Mouse (Mus musculus) activated CD4-positive, CD25-positive, alpha-beta regulatory T cell (primary cell): ENCODE measurements around the gene E130208F15Rik. TPM values are rescaled to one million over a fixed set of nuclear protein-coding genes. Genes with fewer than 3 reads are reported as not detected.

ENCODE experiments used
- polyA plus RNA-seq, 2 experiments: library from polyadenylated mRNA; unstranded; fragments of 100-300 nt; shearing (Covaris generic); gene quantifications; one replicate each; pipeline ENCODE4 v1.2.1; 2017

The E130208F15Rik gene
- polyA plus RNA-seq = not detected

DNA sequence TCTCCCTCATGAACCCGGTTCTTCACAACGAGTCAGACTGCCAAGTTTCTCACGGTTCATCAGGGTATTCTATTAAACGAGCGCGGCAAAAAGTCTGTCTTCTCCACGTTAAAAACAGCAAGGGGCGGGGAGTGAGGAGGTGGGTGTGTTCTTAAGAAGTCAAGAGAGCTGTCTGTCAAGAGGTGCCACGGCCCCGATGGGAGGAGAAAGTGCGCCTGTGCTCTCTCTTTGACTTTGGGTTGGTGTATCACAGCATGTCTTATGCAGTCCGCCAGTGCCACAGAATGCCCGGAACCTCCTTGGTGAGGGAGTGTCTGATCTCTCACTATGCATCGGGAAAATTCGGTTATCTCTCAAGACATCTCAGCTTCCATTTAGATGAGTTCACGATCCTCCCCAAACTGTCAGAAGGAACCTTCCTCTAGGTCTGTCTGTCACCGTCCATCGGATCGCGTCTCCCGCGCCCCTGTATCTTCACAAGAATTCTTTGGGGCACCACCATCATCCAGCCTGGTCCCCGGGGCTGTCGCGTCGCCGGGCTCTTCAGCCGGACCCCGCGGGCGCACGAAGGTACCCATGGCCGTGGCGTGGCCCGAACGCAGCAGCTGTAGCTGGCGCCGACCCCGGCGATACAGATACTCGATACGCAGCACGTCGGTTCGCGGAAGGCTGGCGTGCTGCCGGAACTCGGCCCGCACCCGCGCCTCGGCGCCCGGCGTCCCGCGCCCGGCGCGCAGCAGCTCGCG, at the start of gene E130208F15Rik:
TSS of gene E130208F15Rik (plus strand) at position 202 of the 746 bp plus-strand sequence.

DNA sequence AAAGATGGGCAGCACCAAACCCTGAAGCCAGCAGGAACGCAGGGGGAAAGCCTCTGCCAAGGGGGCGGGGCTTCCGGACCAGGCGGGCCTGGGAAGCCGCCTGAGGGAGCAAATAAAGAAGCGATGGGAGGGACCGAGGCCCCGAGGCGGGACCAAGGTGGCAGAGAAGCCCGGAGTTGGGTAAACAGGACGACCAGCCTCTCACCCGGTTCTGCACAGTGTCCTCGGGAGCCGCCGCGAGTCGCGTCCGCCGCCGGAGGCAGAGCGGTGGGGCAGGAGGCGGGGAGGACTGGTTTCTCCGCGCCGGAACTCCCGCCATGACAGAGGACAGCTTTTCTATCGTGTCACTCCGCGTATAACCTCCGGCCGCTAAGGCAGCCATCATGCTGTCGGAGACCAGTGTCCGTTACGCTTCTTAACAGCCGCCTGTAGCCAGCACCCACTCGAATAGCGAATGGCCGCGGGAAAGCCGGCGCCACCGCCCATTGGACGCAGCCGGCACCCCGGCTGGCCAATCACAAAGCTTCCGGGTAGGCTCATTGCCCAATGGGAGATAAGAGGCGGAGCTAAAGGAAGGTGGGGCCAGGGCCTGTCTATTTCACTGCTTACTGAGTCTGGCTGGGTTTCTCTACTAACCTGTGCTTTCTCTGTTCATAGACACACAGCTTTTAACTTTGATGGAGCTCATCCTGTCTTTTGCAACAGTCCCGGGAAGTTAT, 41.4 kb upstream of the E130208F15Rik start, which contains the start of the genes Thap8 and Wdr62:
TSS of gene Thap8 (plus strand) at position 144 of the 719 bp plus-strand sequence.
TSS of gene Wdr62 (minus strand) at position 469 of the 719 bp plus-strand sequence.

DNA sequence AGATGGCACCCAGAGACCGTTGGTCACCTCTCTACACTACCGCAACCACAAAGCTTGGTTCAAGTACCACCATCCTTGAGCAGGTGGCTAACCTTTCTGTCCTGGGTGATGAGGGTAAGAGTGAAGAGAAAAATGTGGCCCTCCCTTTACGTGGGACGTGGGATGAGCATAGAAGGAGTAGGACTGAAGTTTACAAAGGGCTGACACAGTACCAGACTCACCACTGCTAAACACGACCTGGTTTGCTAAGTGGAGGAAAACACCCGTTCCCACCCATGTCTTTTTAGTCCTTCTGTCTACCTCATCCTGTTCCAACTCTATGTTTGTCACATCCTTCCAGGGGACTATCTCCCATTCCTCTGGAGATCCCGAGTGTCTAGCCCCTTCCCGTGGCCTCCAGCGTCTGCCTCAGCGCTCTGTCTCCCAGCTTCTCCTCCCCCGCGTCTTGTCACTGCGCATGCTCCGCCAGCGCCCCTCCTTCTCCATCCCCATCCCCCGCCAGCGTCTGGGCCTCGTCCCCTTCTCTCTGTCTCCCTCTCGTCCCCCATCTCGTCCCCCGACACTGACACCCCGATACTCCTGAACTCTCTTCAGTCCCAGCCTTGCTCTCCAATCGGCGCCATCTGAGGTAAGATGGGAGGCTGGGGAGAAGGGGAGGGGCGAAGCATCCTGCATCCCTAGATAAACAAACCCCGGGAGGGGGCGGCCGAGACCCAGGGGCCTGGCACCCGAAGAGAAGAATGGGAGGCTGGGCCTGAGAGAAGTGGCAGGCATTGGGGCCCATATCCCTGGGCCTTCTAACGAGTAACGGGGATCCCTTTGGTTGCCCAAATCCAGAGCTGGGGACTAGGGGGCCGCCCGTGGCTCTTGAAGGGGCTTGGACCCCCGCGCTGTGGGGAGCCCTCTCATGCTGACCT, 30.1 kb upstream of the E130208F15Rik start, which contains the start of gene Clip3:
TSS of gene Clip3 (plus strand) at position 514 of the 917 bp plus-strand sequence.

DNA sequence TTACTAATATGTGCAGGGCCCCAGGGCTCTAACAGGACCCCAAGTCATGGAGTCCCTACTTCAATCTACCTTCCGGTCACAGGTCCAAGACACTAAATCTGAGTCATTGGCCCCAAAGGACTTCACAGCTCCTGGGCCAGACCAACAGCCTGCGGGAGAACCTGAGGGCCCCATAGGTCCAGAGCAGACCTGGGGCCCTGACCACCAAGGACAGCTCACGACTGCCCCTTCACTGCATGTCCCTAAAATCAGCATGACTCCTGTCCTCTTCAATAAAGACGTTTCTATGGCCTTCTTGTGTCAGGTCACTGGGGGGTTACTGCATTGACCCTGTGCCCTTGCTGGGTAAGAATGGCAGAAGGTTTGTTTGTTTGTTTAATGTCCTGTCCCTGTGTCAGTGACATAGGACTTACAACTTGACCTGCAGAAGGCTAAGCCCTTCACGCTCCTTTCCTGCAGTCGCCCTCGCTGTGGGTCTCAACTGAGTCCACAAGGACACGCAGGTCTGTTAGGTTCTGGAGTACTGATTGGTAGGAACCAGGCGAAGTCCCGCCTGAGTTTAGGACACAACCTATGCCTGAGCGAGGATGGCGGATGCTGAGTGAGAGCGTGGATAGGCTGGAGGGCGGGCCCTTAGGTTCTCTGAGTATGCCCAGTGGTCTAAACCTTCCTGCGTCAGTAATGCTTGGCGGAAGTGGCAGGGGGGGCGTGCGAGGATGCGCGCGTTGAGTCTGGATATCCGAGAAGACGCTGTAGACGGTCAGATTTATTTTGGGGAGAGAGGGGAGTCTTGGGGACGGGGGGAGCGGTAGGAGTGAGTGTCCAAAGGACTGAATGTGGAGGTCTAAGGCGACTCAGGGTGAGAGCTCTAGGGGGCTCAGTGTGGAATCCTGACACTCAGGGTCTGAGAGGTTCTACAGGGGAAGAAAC, 13.2 kb upstream of the E130208F15Rik start, which contains the start of gene Alkbh6:
TSS of gene Alkbh6 (plus strand) at position 642 of the 930 bp plus-strand sequence.

DNA sequence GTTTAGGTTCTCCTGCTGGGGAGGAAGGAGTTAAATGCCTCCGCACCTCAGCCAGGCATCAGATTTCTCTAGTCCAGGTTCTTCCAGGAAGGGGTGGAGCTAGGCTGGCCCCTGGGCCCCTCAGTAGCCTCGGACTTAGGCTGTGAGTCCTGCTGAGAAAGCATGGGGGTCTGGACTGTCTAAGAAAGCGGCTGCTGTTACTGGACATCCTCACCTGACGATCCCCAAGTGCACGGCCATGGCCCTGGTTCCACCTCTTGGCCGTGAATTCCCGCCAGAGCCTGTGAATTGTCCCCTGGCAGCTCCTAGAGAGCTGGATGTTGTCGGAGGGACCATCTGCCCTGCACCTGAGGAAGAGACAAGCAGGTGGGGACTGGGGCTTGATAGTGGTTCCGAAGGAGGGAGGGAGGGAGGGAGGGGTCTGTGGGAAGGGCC, 6.8 kb upstream of the E130208F15Rik start, which contains the start of gene Syne4:
TSS of gene Syne4 (plus strand) at position 87 of the 435 bp plus-strand sequence.

DNA sequence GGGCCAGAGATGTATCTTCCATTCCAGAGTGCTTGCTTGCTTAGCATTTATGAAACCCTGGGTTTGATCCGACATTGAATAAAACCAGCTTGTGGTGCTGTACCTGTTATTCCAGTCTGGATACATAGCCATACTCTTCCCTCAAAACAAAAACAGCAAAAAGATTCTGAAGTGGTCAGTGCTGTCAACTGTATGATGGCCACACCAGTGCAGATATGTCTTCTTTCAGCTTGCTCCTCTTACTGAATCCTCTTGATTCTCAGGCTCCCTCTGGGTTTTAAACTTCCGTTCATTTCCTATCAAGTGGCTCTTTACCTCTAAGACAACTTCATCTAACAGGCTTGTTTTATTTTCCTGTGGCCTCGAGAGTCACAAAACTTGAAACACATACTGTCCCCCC, 2.3 kb downstream of the E130208F15Rik start, which contains the start of gene Sdhaf1:
TSS of gene Sdhaf1 (minus strand) at position 101 of the 400 bp plus-strand sequence.

DNA sequence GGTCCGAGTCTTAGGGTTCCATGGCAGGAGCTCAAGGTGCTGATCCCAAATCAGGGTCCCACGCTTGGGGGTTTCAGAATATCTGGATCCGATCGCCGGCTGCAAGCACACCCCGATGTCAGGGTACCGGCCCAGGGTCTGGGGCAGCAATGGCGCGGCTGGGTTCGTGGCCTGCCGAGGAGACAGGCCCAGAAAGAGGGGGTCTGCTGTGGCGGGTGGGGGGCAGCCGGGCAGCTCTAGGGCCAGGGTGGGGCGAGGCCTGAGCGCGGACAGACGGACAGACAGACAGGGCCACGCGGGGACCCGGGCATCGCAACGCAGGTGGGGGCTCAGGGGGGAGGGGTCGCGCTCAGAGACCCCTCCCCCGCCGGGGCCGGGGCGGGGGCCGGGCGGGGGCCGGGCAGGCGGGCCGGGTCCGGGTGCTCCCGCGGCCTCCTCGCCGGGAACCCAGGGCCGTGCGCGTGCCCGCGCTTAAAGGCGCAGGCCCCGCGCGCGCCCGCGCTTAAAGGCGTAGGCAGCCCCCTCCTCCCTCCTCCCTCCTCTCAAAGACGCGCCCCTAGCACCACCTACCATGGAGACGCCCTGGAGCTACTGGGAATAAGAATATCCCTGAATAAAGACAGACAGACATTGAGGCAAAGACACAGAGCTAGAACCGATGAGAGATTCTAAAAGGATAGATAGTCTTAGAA, 41.3 kb downstream of the E130208F15Rik start, which contains the start of gene Lrfn3:
TSS of gene Lrfn3 (minus strand) at position 121 of the 692 bp plus-strand sequence.

Other genes with a start within 250 kb of the E130208F15Rik start
- 1 to 10 TPM; 4.3 to 8.9 TPM for gene Zfp82, start 248.8 kb upstream of the E130208F15Rik start, polyA plus RNA-seq
- 1 to 10 TPM in 1 of 2 experiments, not detected in 1; 4.2 TPM for gene Gm26920, start 231.3 kb upstream of the E130208F15Rik start, polyA plus RNA-seq
- 10 to 100 TPM in 1 of 2 experiments, 1 to 10 TPM in 1; 7.9 to 11.2 TPM for gene Zfp566, start 231.2 kb upstream of the E130208F15Rik start, polyA plus RNA-seq
- 10 to 100 TPM; 62.3 to 66.4 TPM for gene Zfp260, start 227.0 kb upstream of the E130208F15Rik start, polyA plus RNA-seq
- 1 to 10 TPM; 5.0 to 7.0 TPM for gene Zfp382, start 199.8 kb upstream of the E130208F15Rik start, polyA plus RNA-seq
- 10 to 100 TPM; 21.8 to 37.9 TPM for gene Zfp146, start 152.0 kb upstream of the E130208F15Rik start, polyA plus RNA-seq
- under 1 TPM; 0.64 to 0.74 TPM for gene Cox7a1, start 137.6 kb upstream of the E130208F15Rik start, polyA plus RNA-seq
- gene Capns1, start 122.9 kb upstream of the E130208F15Rik start, polyA plus RNA-seq = 10 to 100 TPM; 96.1 to 96.6 TPM
- 10 to 100 TPM; 47.8 to 64.2 TPM for gene Polr2i, start 89.8 kb upstream of the E130208F15Rik start, polyA plus RNA-seq
- gene Tbcb, start 89.5 kb upstream of the E130208F15Rik start, polyA plus RNA-seq = 100 to 1,000 TPM; 109 to 132 TPM
- gene Ovol3, start 86.0 kb upstream of the E130208F15Rik start, polyA plus RNA-seq = not detected
- under 1 TPM; 0.12 to 0.41 TPM for gene Thap8, start 41.6 kb upstream of the E130208F15Rik start, polyA plus RNA-seq
- gene Wdr62, start 41.3 kb upstream of the E130208F15Rik start, polyA plus RNA-seq = 1 to 10 TPM; 4.8 to 6.9 TPM
- gene Clip3, start 30.0 kb upstream of the E130208F15Rik start, polyA plus RNA-seq = 1 to 10 TPM; 1.6 to 3.1 TPM
- gene Alkbh6, start 13.0 kb upstream of the E130208F15Rik start, polyA plus RNA-seq = 100 to 1,000 TPM in 1 of 2 experiments, 10 to 100 TPM in 1; 92.7 to 159 TPM
- gene Syne4, start 6.9 kb upstream of the E130208F15Rik start, polyA plus RNA-seq = 10 to 100 TPM in 1 of 2 experiments, 1 to 10 TPM in 1; 3.8 to 22.5 TPM
- 10 to 100 TPM; 32.0 to 75.5 TPM for gene Sdhaf1, start 2.2 kb downstream of the E130208F15Rik start, polyA plus RNA-seq
- not detected for gene Lrfn3, start 41.0 kb downstream of the E130208F15Rik start, polyA plus RNA-seq
- 10 to 100 TPM in 1 of 2 experiments, 1 to 10 TPM in 1; 7.1 to 32.2 TPM for gene Tyrobp, start 92.0 kb downstream of the E130208F15Rik start, polyA plus RNA-seq
- 100 to 1,000 TPM; 470 to 543 TPM for gene Hcst, start 98.1 kb downstream of the E130208F15Rik start, polyA plus RNA-seq
- 10 to 100 TPM; 78.6 to 95.9 TPM for gene Nfkbid, start 100.0 kb downstream of the E130208F15Rik start, polyA plus RNA-seq
- gene Aplp1, start 123.8 kb downstream of the E130208F15Rik start, polyA plus RNA-seq = 10 to 100 TPM; 10.8 to 23.2 TPM
- not detected for gene Kirrel2, start 135.9 kb downstream of the E130208F15Rik start, polyA plus RNA-seq
- not detected for gene Nphs1, start 136.6 kb downstream of the E130208F15Rik start, polyA plus RNA-seq
- not detected for gene Prodh2, start 171.9 kb downstream of the E130208F15Rik start, polyA plus RNA-seq
- gene Arhgap33, start 213.3 kb downstream of the E130208F15Rik start, polyA plus RNA-seq = 1 to 10 TPM; 1.5 to 2.5 TPM
- 1 to 10 TPM; 1.9 to 4.1 TPM for gene Hspb6, start 230.4 kb downstream of the E130208F15Rik start, polyA plus RNA-seq
- gene Proser3, start 230.6 kb downstream of the E130208F15Rik start, polyA plus RNA-seq = 1 to 10 TPM; 5.7 to 6.2 TPM
- 100 to 1,000 TPM in 1 of 2 experiments, 10 to 100 TPM in 1; 92.9 to 107 TPM for gene Lin37, start 238.1 kb downstream of the E130208F15Rik start, polyA plus RNA-seq
- gene U2af1l4, start 241.6 kb downstream of the E130208F15Rik start, polyA plus RNA-seq = 10 to 100 TPM; 28.3 to 67.8 TPM
- 10 to 100 TPM; 53.5 to 82.4 TPM for gene Gm49396, start 241.6 kb downstream of the E130208F15Rik start, polyA plus RNA-seq
- 100 to 1,000 TPM; 231 to 234 TPM for gene Psenen, start 241.9 kb downstream of the E130208F15Rik start, polyA plus RNA-seq
- 100 to 1,000 TPM in 1 of 2 experiments, 10 to 100 TPM in 1; 66.2 to 268 TPM for gene Igflr1, start 243.7 kb downstream of the E130208F15Rik start, polyA plus RNA-seq